Mouse (Mus musculus) CH12.LX (cell line): ENCODE data around the gene Slc26a3.

Experiments used
- CHD1 ChIP-seq: IDR thresholded peaks from 2 replicates; pipeline ENCODE4 v1.6.1; 2012; ENCODE audit warnings: low read depth, low read length, improper control_type of control experiment, inconsistent platforms
- CTCF ChIP-seq, 2 experiments: IDR thresholded peaks in 1 of 2; conservative IDR thresholded peaks in 1 of 2; 2 replicates each; pipeline ENCODE4 v1.5.1; 2011 to 2012; ENCODE audit warnings: low read depth in 2 of 2, low read length in 2 of 2, improper control_type of control experiment in 1 of 2, inconsistent platforms in 1 of 2, mild to moderate bottlenecking in 1 of 2, moderate library complexity in 1 of 2
- KAT2A ChIP-seq: IDR thresholded peaks from 2 replicates; pipeline ENCODE4 v1.6.1; 2012; ENCODE audit warnings: low read length, improper control_type of control experiment, inconsistent platforms; ENCODE audit not compliant: insufficient replicate concordance
- MAX ChIP-seq: IDR thresholded peaks from 2 replicates; pipeline ENCODE4 v1.6.1; 2011; ENCODE audit warnings: low read length, improper control_type of control experiment
- NRF1 ChIP-seq: IDR thresholded peaks from 2 replicates; pipeline ENCODE4 v1.6.1; 2014; ENCODE audit warnings: low read depth, mild to moderate bottlenecking, inconsistent platforms, low read length, improper control_type of control experiment, moderate library complexity
- POLR2A ChIP-seq: IDR thresholded peaks from 2 replicates; pipeline ENCODE4 v1.6.1; 2011; ENCODE audit warnings: low read depth, mild to moderate bottlenecking, improper control_type of control experiment, low read length
- RAD21 ChIP-seq: IDR thresholded peaks from 2 replicates; pipeline ENCODE4 v1.6.1; 2011; ENCODE audit warnings: low read depth, mild to moderate bottlenecking, low read length, improper control_type of control experiment, moderate library complexity
- RCOR1 ChIP-seq: conservative IDR thresholded peaks from 2 replicates; pipeline ENCODE4 v1.6.1; 2012; ENCODE audit warnings: low read depth, mild to moderate bottlenecking, inconsistent platforms, low read length, improper control_type of control experiment

GRCm38 (mm10) chr12:31401930-31402329 lies 11.3 kb downstream of the Slc26a3 start:
- TF ChIP-seq MAX (no peak), CTCF (conservative IDR thresholded peaks at IDR 0.05 in 1 of 2, IDR thresholded peaks at IDR 0.05 in 1 of 2; ENCODE audit: low read depth in 2 of 2, low read length in 2 of 2) (no peak), RAD21 (no peak), RCOR1 (no peak), CHD1 (no peak), NRF1 (no peak), KAT2A (no peak), POLR2A (no peak)
